Mouse (Mus musculus) kidney, adult 2 months (tissue): Measurements from ENCODE around the gene Sik3. TPM values are rescaled to one million over a fixed set of nuclear protein-coding genes. Genes with fewer than 3 reads are reported as not detected.
A peak's percentile ranks its signal among the peaks of the same experiment; 100 is the strongest.

ENCODE experiments used
- DNase-seq: peaks from one replicate; pipeline ENCODE4 v3.0.0; 2021
- H3K27ac ChIP-seq: fragments of 200-500 bp; 2 replicates; pipeline ENCODE4 v1.5.1; 2012; ENCODE audit warnings: low read depth, low read length, control low read depth, inconsistent platforms; ENCODE audit not compliant: insufficient read depth
- H3K27me3 ChIP-seq: fragments of 200-500 bp; replicated peaks from 2 replicates; pipeline ENCODE4 v1.6.1; 2012; ENCODE audit warnings: mild to moderate bottlenecking, moderate library complexity, low read length, inconsistent platforms; ENCODE audit not compliant: control insufficient read depth, insufficient read depth
- H3K36me3 ChIP-seq: fragments of 200-500 bp; 2 replicates; pipeline ENCODE4 v1.6.1; 2012; ENCODE audit warnings: mild to moderate bottlenecking, moderate library complexity, low read length, inconsistent platforms; ENCODE audit not compliant: control insufficient read depth, insufficient read depth
- H3K4me1 ChIP-seq: fragments of 200-500 bp; 2 replicates; pipeline ENCODE4 v1.6.1; 2011; ENCODE audit warnings: low read length; ENCODE audit not compliant: control insufficient read depth, insufficient read depth
- H3K4me3 ChIP-seq: fragments of 200-500 bp; 2 replicates; pipeline ENCODE4 v1.5.1; 2011; ENCODE audit warnings: mild to moderate bottlenecking, low read depth, low read length, control low read depth; ENCODE audit not compliant: insufficient read depth
- CTCF ChIP-seq: fragments of 200-500 bp; conservative IDR thresholded peaks from 2 replicates; pipeline ENCODE4 v1.5.1; 2011; ENCODE audit warnings: low read depth, mild to moderate bottlenecking, control low read depth, low read length, moderate library complexity, mixed read lengths; ENCODE audit not compliant: insufficient read depth, insufficient read length
- POLR2A ChIP-seq: fragments of 200-500 bp; IDR thresholded peaks from one replicate; pipeline ENCODE4 v1.6.1; 2011; ENCODE audit warnings: low read depth, low read length, control low read depth
- WGBS: fragments of 180-500 bp; shearing (Covaris S2); methylation state at CpG from one replicate; pipeline ENCODE4 v1.1.7; 2018; 5-methylcytosine and 5-hydroxymethylcytosine counted together
- polyA plus RNA-seq: library from polyadenylated mRNA; depleted of rRNA; stranded (reverse); fragments of >200 nt; gene quantifications from 2 replicates; pipeline ENCODE4 v1.2.3, GENCODE M21; 2012

Sik3 gene
- polyA plus RNA-seq, 1 experiment: 32.2 TPM

GRCm38 (mm10) chr9:46030968-46031367 lies 18.3 kb downstream of the Sik3 start:
- Histone ChIP-seq H3K4me3 (no peak overlapping the region), H3K27me3 (no peaks in the 10 kb centered on the region), H3K27ac (no peak overlapping the region), H3K4me1 (peaks cover 47% of the 10 kb centered on the region), H3K36me3 (no peaks in the 10 kb centered on the region)
- 52% methylated on average over 6 of the region's 6 CpGs for WGBS
- TF ChIP-seq CTCF (no peak), POLR2A (no peak)
- DNase-seq: no peak

GRCm38 (mm10) chr9:46032190-46032589 lies 19.6 kb downstream of the Sik3 start:
- no peaks in the 10 kb centered on the region for H3K27me3 ChIP-seq
- TF ChIP-seq CTCF: no peak
- TF ChIP-seq POLR2A: no peak
- peak; percentile 77 for DNase-seq
- peak overlapping the region; percentile 2 for H3K27ac ChIP-seq
- 20% methylated on average over 6 of the region's 6 CpGs for WGBS
- no peak overlapping the region for H3K4me3 ChIP-seq
- peaks cover 51% of the 10 kb centered on the region for H3K4me1 ChIP-seq
- no peaks in the 10 kb centered on the region for H3K36me3 ChIP-seq

DNA sequence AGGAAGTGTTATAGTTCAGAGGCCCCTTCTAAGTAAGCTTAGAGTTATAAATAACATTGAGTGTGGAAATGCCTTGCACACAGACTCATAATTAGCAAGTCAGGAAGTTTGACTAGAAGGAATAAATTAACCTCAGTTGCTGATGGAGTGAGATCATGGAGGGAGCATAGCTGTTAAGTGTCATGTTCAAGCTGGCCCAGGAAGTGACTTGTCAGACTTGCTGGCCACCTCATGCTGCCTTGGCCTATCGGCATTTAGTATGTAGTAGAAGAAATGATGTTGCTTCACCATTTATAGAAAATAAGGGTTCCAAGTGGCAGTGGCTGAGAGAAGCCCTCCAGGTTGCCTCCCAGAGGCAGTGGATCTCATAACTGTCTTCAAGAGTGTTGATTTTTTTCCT lies 20.4 kb downstream of the Sik3 start:
- Histone ChIP-seq H3K27ac (no peak overlapping the region), H3K27me3 (no peaks in the 10 kb centered on the region), H3K4me3 (no peak overlapping the region), H3K36me3 (no peaks in the 10 kb centered on the region), H3K4me1 (peaks cover 55% of the 10 kb centered on the region)
- 35% methylated on average over 1 of the region's 1 CpGs for WGBS
- TF ChIP-seq POLR2A (no peak), CTCF (no peak)
- DNase-seq: peak; percentile 33

DNA sequence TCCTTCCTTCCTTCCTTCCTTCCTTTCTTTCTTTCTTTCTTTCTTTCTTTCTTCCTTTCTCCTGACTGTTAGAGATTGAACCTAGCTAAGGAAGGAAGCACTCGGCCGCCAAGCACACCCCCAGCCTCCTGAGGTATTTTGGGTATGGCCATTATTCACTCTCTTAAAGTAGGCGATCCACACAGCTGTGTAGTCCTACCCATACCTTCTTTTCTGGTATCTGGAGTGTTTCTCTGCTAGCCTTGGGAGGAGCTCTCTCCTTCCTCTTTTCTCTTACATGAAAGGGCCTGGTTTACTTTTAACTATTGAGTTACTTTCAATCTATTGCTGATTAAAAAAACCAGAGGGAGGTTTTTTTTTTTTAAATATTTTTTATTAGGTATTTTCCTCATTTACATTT lies 21.2 kb downstream of the Sik3 start:
- no peaks in the 10 kb centered on the region for H3K36me3 ChIP-seq
- H3K27me3 ChIP-seq: no peaks in the 10 kb centered on the region
- no peak for TF ChIP-seq CTCF
- no peak for TF ChIP-seq POLR2A
- peaks cover 55% of the 10 kb centered on the region for H3K4me1 ChIP-seq
- DNase-seq: no peak
- H3K27ac ChIP-seq: no peak overlapping the region
- 61% methylated on average over 3 of the region's 3 CpGs for WGBS
- no peak overlapping the region for H3K4me3 ChIP-seq

DNA sequence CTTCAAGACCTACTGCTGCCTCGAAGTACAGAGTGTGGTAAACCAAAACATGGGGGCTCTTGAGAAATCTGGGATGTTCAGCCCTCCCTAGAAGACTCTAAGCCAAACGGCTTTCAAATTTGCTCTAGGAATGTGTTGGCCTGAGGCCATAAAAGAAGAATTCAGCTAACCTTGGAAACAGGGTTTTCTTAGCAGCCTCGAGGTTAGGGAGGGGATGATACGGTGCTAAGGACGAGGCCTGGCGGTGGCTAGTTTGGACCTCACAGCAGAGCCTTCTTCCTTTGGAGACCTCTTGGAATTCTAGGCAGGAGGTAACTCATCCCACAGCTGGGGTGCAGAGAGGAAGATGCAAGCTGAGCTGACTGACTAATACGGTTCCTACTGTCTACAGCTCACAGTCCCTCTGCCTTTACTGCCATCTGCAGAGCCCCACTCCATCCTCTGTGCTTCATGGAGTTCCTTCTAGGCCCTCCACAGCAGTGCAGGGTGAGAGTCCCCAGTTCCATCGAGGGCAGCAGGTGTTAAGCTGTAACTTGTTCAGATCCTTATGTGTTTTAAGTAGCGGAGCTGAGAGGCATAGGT lies 22.8 kb downstream of the Sik3 start:
- WGBS: 27% methylated on average over 9 of the region's 9 CpGs
- DNase-seq: peak; percentile 57
- Histone ChIP-seq H3K4me1 (peaks cover 50% of the 10 kb centered on the region), H3K27ac (no peak overlapping the region), H3K27me3 (no peaks in the 10 kb centered on the region), H3K4me3 (no peak overlapping the region), H3K36me3 (no peaks in the 10 kb centered on the region)
- TF ChIP-seq POLR2A (no peak), CTCF (no peak)

DNA sequence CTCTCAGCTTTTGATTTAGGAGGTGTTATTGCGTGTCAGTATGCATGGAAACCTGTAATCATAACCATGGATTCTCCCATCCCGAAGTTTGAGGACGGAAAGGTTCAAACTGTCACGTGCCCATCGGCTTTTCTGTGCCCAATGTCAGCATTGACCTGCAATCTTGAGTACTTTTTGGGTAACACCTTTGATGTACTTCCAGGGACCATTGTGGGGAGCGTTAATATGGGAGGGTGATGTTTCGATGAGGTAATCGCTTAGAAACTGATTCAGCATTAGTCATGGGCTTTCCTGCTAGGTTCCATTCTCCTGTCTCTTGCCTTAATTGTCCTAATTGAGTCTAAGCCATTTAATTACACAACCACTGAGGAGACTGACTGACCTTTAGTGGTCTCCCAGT lies 24.3 kb downstream of the Sik3 start:
- no peaks in the 10 kb centered on the region for H3K27me3 ChIP-seq
- no peaks in the 10 kb centered on the region for H3K36me3 ChIP-seq
- DNase-seq: no peak
- 96% methylated on average over 8 of the region's 8 CpGs for WGBS
- no peak overlapping the region for H3K27ac ChIP-seq
- peaks cover 39% of the 10 kb centered on the region for H3K4me1 ChIP-seq
- H3K4me3 ChIP-seq: no peak overlapping the region
- no peak for TF ChIP-seq POLR2A
- no peak for TF ChIP-seq CTCF

GRCm38 (mm10) chr9:46038786-46039185 lies 26.2 kb downstream of the Sik3 start:
- WGBS: 62% methylated on average over 13 of the region's 13 CpGs
- no peak overlapping the region for H3K27ac ChIP-seq
- TF ChIP-seq CTCF (no peak), POLR2A (no peak)

More at GRCm38 (mm10) chr9:46038786-46039185, 26.2 kb downstream of the Sik3 start:
- H3K4me3 ChIP-seq: no peak overlapping the region
- H3K27me3 ChIP-seq: no peaks in the 10 kb centered on the region
- H3K36me3 ChIP-seq: no peaks in the 10 kb centered on the region
- H3K4me1 ChIP-seq: peaks cover 24% of the 10 kb centered on the region
- DNase-seq: peak; percentile 48
